In the genomic region with DNA sequence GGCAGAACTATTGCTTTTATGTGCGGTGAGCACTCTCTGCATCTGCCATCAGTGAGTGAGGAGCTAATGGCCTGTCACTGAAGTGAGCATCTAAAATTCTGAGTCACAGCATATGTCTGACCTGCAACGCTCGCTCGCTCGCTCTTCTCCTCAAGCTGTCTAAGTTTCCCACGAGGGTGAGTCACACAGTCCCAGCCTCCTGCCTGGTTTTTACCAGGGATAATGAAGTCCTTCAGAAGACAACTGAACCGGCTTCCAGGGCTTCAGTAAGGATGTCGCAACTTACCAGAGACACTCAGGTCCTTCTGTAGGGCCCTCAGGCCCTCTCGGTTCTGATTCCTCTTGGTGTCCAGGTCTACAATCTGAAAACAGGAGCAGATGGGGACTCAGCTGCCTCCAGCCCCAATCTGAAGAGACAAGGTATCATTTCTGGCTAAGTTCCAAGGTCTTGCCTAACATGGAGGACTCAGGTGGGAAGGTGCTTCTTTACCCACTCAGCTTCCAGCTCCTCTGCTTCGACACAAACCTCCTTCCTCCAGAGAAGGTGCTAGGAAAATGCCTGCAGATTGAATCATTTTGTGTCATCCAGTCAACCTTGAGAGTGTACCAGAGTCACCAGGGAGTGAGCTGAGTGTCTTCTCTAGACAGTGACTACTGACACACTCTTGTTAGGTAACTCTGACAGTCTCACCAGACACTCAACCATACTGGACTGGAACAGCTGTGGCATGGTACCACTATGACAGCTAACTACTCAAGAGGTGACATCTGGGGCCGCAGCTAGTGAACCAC, we compare ENCODE assay signal across 1 mouse cellular context.
TF ChIP-seq lines count a peak whose summit lies in the region.

No protein-coding gene starts in this region.

TF ChIP-seq in CH12.LX, 34 proteins besides CTCF, POLR2A, EP300 and RAD21:
- no peak for TF ChIP-seq NELFE (IDR thresholded peaks at IDR 0.05; ENCODE audit: low read depth, low read length)
- TF ChIP-seq CHD2 (IDR thresholded peaks at IDR 0.05; ENCODE audit: low read length) = no peak
- TF ChIP-seq PAX5 (IDR thresholded peaks at IDR 0.05; ENCODE audit: low read length) = no peak
- TF ChIP-seq MEF2A (IDR thresholded peaks at IDR 0.05; ENCODE audit: borderline replicate concordance, low read depth, low read length) = no peak
- TF ChIP-seq ZNF384 (IDR thresholded peaks at IDR 0.05; ENCODE audit: low read depth, low read length) = no peak
- TF ChIP-seq ZKSCAN1 (IDR thresholded peaks at IDR 0.05; ENCODE audit: borderline replicate concordance, low read depth, low read length) = no peak
- no peak for TF ChIP-seq BHLHE40 (IDR thresholded peaks at IDR 0.05; ENCODE audit: low read depth, low read length)
